Comparison of ENCODE assay signal across 19 mouse cellular contexts in genomic region chr2:174594965-174595364, GRCm38 (mm10). TPM values are rescaled to one million over a fixed set of nuclear protein-coding genes. Genes with fewer than 3 reads are reported as not detected.
DNase-seq lines count a peak whose midpoint lies in the region; ATAC-seq and TF ChIP-seq lines count a peak whose summit lies in the region.
"Had no signal": no experiment of that assay in that cellular context is flagged by ENCODE, and none has a peak within 500 bp of the region (broad histone marks: within the 10 kb centered on the region; RNA-seq: fewer than 3 reads in every experiment).

No protein-coding gene starts in this region.

- no peak for ATAC-seq in kidney, postnatal 0 days (replicated peaks; ENCODE audit: low FRiP score, low read depth)
- no peak for ATAC-seq in embryonic facial prominence, embryonic 11.5 days (replicated peaks; ENCODE audit: insufficient number of reproducible peaks, low FRiP score, low TSS enrichment, low read depth)
- ATAC-seq in forebrain, embryonic 12.5 days (ENCODE audit: low FRiP score): no peak
- ATAC-seq: CD4-positive, CD25-positive, alpha-beta regulatory T cell, adult 4 months; forebrain, postnatal 0 days; liver, postnatal 0 days; midbrain, embryonic 16.5 days had no signal

- H3K36me3 ChIP-seq in kidney, postnatal 0 days (ENCODE audit: insufficient read depth, low read length): no peaks in the 10 kb centered on the region
- no peaks in the 10 kb centered on the region for H3K36me3 ChIP-seq in embryonic facial prominence, embryonic 11.5 days (replicated peaks; ENCODE audit: control insufficient read depth, insufficient read depth, low read depth, low read length)
- no peaks in the 10 kb centered on the region for H3K36me3 ChIP-seq in forebrain, embryonic 12.5 days (replicated peaks)
- H3K36me3 ChIP-seq: heart, embryonic 10.5 days; limb, embryonic 15.5 days had no signal

- H3K27ac ChIP-seq in kidney, postnatal 0 days: no peak overlapping the region
- H3K27ac ChIP-seq in embryonic facial prominence, embryonic 11.5 days (replicated peaks; ENCODE audit: low read depth, low read length): no peak overlapping the region
- H3K27ac ChIP-seq in forebrain, embryonic 12.5 days: no peak overlapping the region
- H3K27ac ChIP-seq: heart, embryonic 10.5 days; limb, embryonic 15.5 days had no signal

- WGBS in kidney, postnatal 0 days: 73% methylated on average over 9 of the region's 9 CpGs
- WGBS in embryonic facial prominence, embryonic 11.5 days: 71% methylated on average over 7 of the region's 9 CpGs
- 82% methylated on average over 9 of the region's 9 CpGs for WGBS in forebrain, embryonic 12.5 days

- peak; percentile 46 for DNase-seq in kidney, postnatal 0 days (ENCODE audit: low spot score)
- DNase-seq in kidney, adult 9 months: no peak
- DNase-seq in R1 (ENCODE audit: low read depth, low spot score): peak; percentile 45
- peak; percentile 63 for DNase-seq in embryonic facial prominence, embryonic 11.5 days (ENCODE audit: low spot score)
- DNase-seq in mesoderm, embryonic 11.5 days (ENCODE audit: low read depth, low spot score): peak; percentile 30
- DNase-seq in left cerebral cortex, adult 18-20 months (ENCODE audit: low spot score in 2 of 2): no peak
- DNase-seq: cerebellum, adult 11 months; forebrain, postnatal 0 days; gastrocnemius, postnatal 10 days; heart, postnatal 14 days; liver, postnatal 0 days; lung, postnatal 4 days; thymus, adult 2 months had no signal

- H3K4me3 ChIP-seq in kidney, postnatal 0 days (replicated peaks; ENCODE audit: low read depth, low read length): no peak overlapping the region
- H3K4me3 ChIP-seq in embryonic facial prominence, embryonic 11.5 days (ENCODE audit: low read depth, low read length): no peak overlapping the region
- no peak overlapping the region for H3K4me3 ChIP-seq in forebrain, embryonic 12.5 days (replicated peaks)
- H3K4me3 ChIP-seq: heart, embryonic 10.5 days; limb, embryonic 15.5 days had no signal

- no peak for TF ChIP-seq CTCF in kidney, postnatal 0 days (IDR thresholded peaks at IDR 0.05; ENCODE audit: low read depth)

- no peaks in the 10 kb centered on the region for H3K4me1 ChIP-seq in kidney, postnatal 0 days (replicated peaks; ENCODE audit: insufficient read depth, low read length)
- 0 out of 2 replicates have a peak, but pooled peaks cover 2% of the 10 kb centered on the region for H3K4me1 ChIP-seq in embryonic facial prominence, embryonic 11.5 days (ENCODE audit: control insufficient read depth, insufficient read depth, low read length)
- H3K4me1 ChIP-seq in forebrain, embryonic 12.5 days: no peaks in the 10 kb centered on the region

- H3K27me3 ChIP-seq in kidney, postnatal 0 days (ENCODE audit: insufficient read depth, low read length): no peaks in the 10 kb centered on the region
- H3K27me3 ChIP-seq in embryonic facial prominence, embryonic 11.5 days (ENCODE audit: control insufficient read depth, insufficient read depth, low read length): no peaks in the 10 kb centered on the region
- H3K27me3 ChIP-seq in forebrain, embryonic 12.5 days: no peaks in the 10 kb centered on the region
- H3K27me3 ChIP-seq: limb, embryonic 15.5 days had no signal

- no peaks in the 10 kb centered on the region for H3K9me3 ChIP-seq in kidney, postnatal 0 days (replicated peaks; ENCODE audit: low read length)
- H3K9me3 ChIP-seq in embryonic facial prominence, embryonic 11.5 days (replicated peaks; ENCODE audit: control insufficient read depth, low read length): no peaks in the 10 kb centered on the region
- no peaks in the 10 kb centered on the region for H3K9me3 ChIP-seq in forebrain, embryonic 12.5 days
- H3K9me3 ChIP-seq: heart, embryonic 10.5 days; limb, embryonic 15.5 days had no signal

- H3K4me2 ChIP-seq in kidney, postnatal 0 days (ENCODE audit: low read length): no peak overlapping the region
- no peak overlapping the region for H3K4me2 ChIP-seq in embryonic facial prominence, embryonic 11.5 days (ENCODE audit: low read depth, low read length)
- H3K4me2 ChIP-seq in forebrain, embryonic 12.5 days: no peak overlapping the region
- H3K4me2 ChIP-seq: limb, embryonic 15.5 days had no signal

- H3K9ac ChIP-seq in kidney, postnatal 0 days (ENCODE audit: low read depth, low read length): no peak overlapping the region
- no peak overlapping the region for H3K9ac ChIP-seq in embryonic facial prominence, embryonic 11.5 days (replicated peaks; ENCODE audit: low read length)
- no peak overlapping the region for H3K9ac ChIP-seq in forebrain, embryonic 12.5 days
- H3K9ac ChIP-seq: forebrain, postnatal 0 days; limb, embryonic 15.5 days; liver, postnatal 0 days had no signal

RNA-seq across cellular contexts. Expression of gene Zfp831, which starts 48.4 kb away (rescaled TPM):
- not detected in 2 replicates for polyA plus RNA-seq in kidney, postnatal 0 days (2015; fragmentation: Nextera tagmentation; extraction: Ambion mirVana)
- 0.08 TPM in 1 of 2 replicates, not detected in the other for polyA plus RNA-seq in embryonic facial prominence, embryonic 11.5 days (2014; fragmentation: Nextera tagmentation; extraction: Ambion mirVana)
- 10 to 100 TPM; 16.4 to 19.0 TPM for total RNA-seq in left cerebral cortex, adult 18-20 months (2021)
- not detected in 2 replicates for polyA plus RNA-seq in forebrain, embryonic 12.5 days (2016; fragmentation: Nextera tagmentation; extraction: Ambion mirVana)
- polyA plus RNA-seq: heart, embryonic 10.5 days; limb, embryonic 15.5 days; midbrain, embryonic 16.5 days; neural tube, embryonic 14.5 days had no signal

Comparison
In these comparisons a context has a peak if more than half of its experiments do, and no peak if none do; other contexts are left out.
1. DNase-seq: peak in kidney, postnatal 0 days (single experiment), R1 (single experiment), embryonic facial prominence, embryonic 11.5 days (single experiment) and mesoderm, embryonic 11.5 days (single experiment); none in kidney, adult 9 months (single experiment) and left cerebral cortex, adult 18-20 months (0 of 2).